Mouse (Mus musculus) CD4-positive naive resting alpha-beta T cell, adult 57 days (primary cell): ENCODE measurements around the gene Scgb1b18. TPM values are rescaled to one million over a fixed set of nuclear protein-coding genes. Genes with fewer than 3 reads are reported as not detected.

Experiments used
- total RNA-seq: library from RNA; stranded (reverse); gene quantifications from one replicate; pipeline ENCODE4 v1.2.4, GENCODE M21; 2023

The Scgb1b18 gene
- total RNA-seq, result not detected

DNA sequence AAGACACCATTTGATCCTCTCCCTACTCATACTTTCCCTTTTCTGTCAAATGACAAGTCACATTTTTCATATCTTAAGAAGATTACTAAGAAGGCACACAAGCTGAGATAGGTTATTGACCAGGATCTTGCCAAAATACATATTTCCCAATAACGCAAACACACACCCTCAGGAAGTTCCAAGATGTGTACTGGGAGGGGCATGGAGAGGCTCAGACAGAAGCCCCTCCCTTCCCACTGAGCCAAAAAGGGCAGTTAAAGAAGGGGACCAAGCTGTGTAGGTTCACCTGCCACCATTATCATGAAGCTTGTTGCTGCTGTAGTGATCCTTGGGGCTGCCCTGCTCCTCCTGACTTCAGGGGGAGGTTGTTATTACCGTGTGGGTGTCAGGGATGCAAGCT, at the start of gene Scgb1b18:
TSS of gene Scgb1b18 (plus strand) at position 301 of the 400 bp plus-strand sequence.

DNA sequence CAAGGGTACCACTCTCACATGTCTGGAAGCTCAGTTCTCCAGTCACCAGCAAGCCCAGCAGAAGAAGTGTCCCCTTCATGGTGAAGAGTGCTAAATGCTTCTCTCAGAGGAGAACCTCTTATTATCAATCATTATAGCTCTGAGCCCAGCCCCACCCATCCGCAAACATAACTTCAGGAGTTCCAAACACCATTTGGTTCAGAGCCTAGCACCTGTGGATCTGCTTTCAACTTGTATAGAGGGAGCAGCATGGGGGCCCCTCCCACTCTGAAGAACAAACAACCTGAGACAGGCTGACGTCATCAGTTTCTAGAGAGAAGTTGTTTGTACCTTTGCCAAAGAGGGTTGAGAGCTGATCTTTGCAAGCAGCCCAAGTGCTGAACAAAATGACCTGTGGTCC, 11.6 kb upstream of the Scgb1b18 start, which contains the start of gene Scgb2b18:
TSS of gene Scgb2b18 (minus strand) at position 101 of the 400 bp plus-strand sequence.

Other genes with a start within 250 kb of the Scgb1b18 start
- not detected for gene Scgb2b17, start 129.0 kb upstream of the Scgb1b18 start, total RNA-seq
- gene Scgb1b17, start 122.1 kb upstream of the Scgb1b18 start, total RNA-seq, result not detected
- not detected for gene Scgb2b18, start 11.7 kb upstream of the Scgb1b18 start, total RNA-seq
- not detected for gene Scgb2b19, start 94.8 kb downstream of the Scgb1b18 start, total RNA-seq
- not detected for gene Scgb1b19, start 101.7 kb downstream of the Scgb1b18 start, total RNA-seq
- gene Scgb2b20, start 180.8 kb downstream of the Scgb1b18 start, total RNA-seq, result not detected
- not detected for gene Scgb1b20, start 187.7 kb downstream of the Scgb1b18 start, total RNA-seq